Mouse (Mus musculus) E14TG2a.4 (cell line): ENCODE results near the gene Zscan21.

ENCODE experiments used
- H3K27me3 ChIP-seq: 2 replicates; pipeline ENCODE4 v1.6.1; 2014; ENCODE audit warnings: low read length, control low read depth; ENCODE audit not compliant: insufficient read depth
- H3K36me3 ChIP-seq: 2 replicates; pipeline ENCODE4 v1.6.1; 2014; ENCODE audit warnings: low read length, control low read depth; ENCODE audit not compliant: insufficient read depth
- H3K4me1 ChIP-seq: replicated peaks from 2 replicates; pipeline ENCODE4 v1.6.1; 2014; ENCODE audit warnings: low read depth, low read length, control low read depth
- H3K4me3 ChIP-seq: replicated peaks from 2 replicates; pipeline ENCODE4 v1.5.1; 2014; ENCODE audit warnings: mild to moderate bottlenecking, low read length
- H3K9me3 ChIP-seq: 2 replicates; pipeline ENCODE4 v1.6.1; 2014; ENCODE audit warnings: low read length, control low read depth
- CTCF ChIP-seq: conservative IDR thresholded peaks from 2 replicates; pipeline ENCODE4 v1.5.1; 2014; ENCODE audit warnings: low read length
- NANOG ChIP-seq: IDR thresholded peaks from 2 replicates; pipeline ENCODE4 v1.6.1; 2014; ENCODE audit warnings: borderline replicate concordance, low read length, mixed read lengths
- POU5F1 ChIP-seq: IDR thresholded peaks from 2 replicates; pipeline ENCODE4 v1.6.1; 2014; ENCODE audit warnings: low read length, borderline replicate concordance

Gene Zscan21

DNA sequence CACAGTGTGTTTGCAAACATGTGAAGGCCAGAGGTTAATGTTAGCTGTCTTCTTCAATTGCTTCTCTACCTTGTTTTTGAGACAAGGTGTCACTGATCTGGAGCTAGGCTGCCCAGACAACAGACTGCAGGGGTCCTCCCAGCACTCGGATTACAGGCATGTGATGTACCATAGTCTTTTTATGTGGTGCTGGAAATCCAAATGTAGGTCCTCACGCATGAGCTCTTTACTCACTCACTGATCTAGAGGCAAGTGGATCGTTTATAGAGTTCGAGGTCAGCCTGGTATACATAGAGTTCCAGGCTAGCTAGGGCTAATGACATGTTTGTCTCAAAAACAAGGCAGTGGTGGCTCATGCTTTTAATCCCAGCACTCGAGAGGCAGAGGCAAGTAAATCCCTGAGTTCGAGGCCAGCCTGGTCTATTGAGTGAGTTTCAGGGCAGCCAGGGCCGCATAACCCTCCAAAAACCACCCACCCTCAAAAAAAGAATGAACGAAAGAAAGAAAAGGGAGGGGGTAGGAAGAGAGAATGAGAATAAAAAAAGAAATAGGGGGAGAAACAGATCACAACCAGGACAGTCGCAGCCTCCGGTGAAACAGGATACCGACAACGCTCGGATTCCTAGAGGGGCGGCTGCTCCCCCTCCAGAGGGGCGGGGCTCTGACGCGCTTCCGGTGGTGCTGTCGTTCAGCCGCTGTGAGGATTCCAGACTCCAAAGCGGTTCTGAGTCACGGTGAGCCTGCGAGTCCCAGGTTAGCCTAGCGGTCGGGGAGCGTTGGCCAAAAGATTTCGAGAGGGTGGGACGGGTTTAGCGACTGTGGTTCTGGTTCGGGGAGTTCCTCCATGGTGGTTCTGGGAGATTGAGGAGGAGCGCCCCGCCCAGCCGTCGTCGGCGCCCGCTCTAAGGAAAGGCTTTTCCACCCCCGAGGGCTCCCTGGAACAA is at the start of gene Zscan21:
Gene Zscan21 (plus strand): TSS at position 649 of the 944 bp plus-strand sequence.
- Histone ChIP-seq H3K27me3 (no peaks in the 10 kb centered on the region), H3K9me3 (no peaks in the 10 kb centered on the region), H3K4me1 (peaks cover 39% of the 10 kb centered on the region), H3K36me3 (peaks cover 15% of the 10 kb centered on the region), H3K4me3 (peak within 1 kb of the TSS; percentile 89)
- TF ChIP-seq NANOG, result no peak
- no peak for TF ChIP-seq POU5F1
- TF ChIP-seq CTCF, result no peak

- Histone ChIP-seq H3K27me3 (no peaks in the 10 kb centered on the region), H3K36me3 (no peaks in the 10 kb centered on the region), H3K9me3 (no peaks in the 10 kb centered on the region), H3K4me3 (no peak overlapping the region), H3K4me1 (no peaks in the 10 kb centered on the region)
- TF ChIP-seq NANOG (no peak), POU5F1 (no peak), CTCF (no peak)
Observed at GRCm38 (mm10) chr5:138073803-138074202, 42.9 kb upstream of the Zscan21 start.

GRCm38 (mm10) chr5:138075684-138076083 is 41.0 kb upstream of the Zscan21 start:
- TF ChIP-seq NANOG (no peak), POU5F1 (no peak), CTCF (no peak)
- no peaks in the 10 kb centered on the region for H3K9me3 ChIP-seq
- no peaks in the 10 kb centered on the region for H3K27me3 ChIP-seq
- H3K36me3 ChIP-seq, result no peaks in the 10 kb centered on the region
- H3K4me3 ChIP-seq, result no peak overlapping the region
- H3K4me1 ChIP-seq, result no peaks in the 10 kb centered on the region

- TF ChIP-seq CTCF, result 0 out of 2 replicates have a peak, but pooled peaks have one; percentile 4
- TF ChIP-seq POU5F1, result no peak
- TF ChIP-seq NANOG, result no peak
- H3K4me3 ChIP-seq, result no peak overlapping the region
- no peaks in the 10 kb centered on the region for H3K36me3 ChIP-seq
- no peaks in the 10 kb centered on the region for H3K9me3 ChIP-seq
- peaks cover 4% of the 10 kb centered on the region for H3K4me1 ChIP-seq
- H3K27me3 ChIP-seq, result no peaks in the 10 kb centered on the region
Observed at GRCm38 (mm10) chr5:138076148-138076547, 40.6 kb upstream of the Zscan21 start.

GRCm38 (mm10) chr5:138080456-138080855 is 36.2 kb upstream of the Zscan21 start:
- peaks cover 29% of the 10 kb centered on the region for H3K4me1 ChIP-seq
- no peaks in the 10 kb centered on the region for H3K36me3 ChIP-seq
- no peak overlapping the region for H3K4me3 ChIP-seq
- H3K27me3 ChIP-seq, result no peaks in the 10 kb centered on the region
- TF ChIP-seq CTCF (no peak), POU5F1 (no peak), NANOG (no peak)
- no peaks in the 10 kb centered on the region for H3K9me3 ChIP-seq

DNA sequence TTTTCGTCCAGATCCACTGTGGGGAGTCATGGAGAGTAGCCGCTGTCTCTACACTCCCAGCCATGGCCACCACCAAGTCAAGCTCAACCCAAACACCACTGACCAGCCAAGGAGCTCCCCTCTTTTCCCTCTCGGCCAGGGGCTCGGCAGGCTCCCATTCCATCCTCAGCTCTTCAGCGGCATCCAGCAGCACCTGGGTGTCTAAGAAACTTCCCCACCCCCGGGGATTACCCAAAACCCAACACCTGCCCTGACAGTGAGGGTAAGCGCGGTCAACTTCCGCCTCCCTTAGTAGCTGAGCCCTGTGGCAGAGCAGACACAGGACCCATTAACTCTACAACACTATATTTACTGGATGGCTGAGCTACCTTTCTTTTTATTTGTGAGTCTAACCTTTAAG is 35.3 kb upstream of the Zscan21 start:
- Histone ChIP-seq H3K4me1 (peaks cover 35% of the 10 kb centered on the region), H3K9me3 (no peaks in the 10 kb centered on the region), H3K27me3 (no peaks in the 10 kb centered on the region), H3K36me3 (no peaks in the 10 kb centered on the region), H3K4me3 (peak overlapping the region; percentile 50)
- TF ChIP-seq CTCF (no peak), POU5F1 (no peak), NANOG (no peak)

DNA sequence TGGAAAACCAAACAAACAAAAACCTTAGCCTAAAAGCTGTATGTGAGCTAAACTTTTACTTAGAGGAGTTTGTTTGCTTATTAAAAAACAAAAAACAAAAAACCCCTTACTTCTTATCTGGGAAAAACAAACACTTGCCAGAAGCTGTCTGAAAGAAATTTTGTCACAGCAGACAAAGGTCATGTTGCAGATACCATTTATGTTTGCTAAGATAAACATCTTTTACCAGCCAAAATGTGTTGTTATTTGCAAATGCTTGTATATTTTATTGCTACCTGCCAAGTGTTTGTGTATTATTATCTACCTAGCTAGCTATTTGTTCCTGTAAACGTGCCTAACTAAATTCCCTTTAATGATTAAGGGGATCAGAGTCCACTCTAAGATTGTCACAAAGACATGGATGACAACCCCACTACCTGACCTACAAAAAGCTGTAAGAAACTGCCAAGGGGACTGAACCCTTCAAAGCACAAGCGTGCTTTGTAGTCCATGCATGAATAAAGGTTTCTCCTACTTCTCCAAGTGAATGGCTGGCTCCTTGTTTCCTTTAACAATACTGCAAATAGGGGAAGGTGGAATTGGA is 33.3 kb upstream of the Zscan21 start:
- Histone ChIP-seq H3K4me1 (peaks cover 52% of the 10 kb centered on the region), H3K36me3 (peaks cover 19% of the 10 kb centered on the region), H3K27me3 (no peaks in the 10 kb centered on the region), H3K4me3 (no peak overlapping the region), H3K9me3 (no peaks in the 10 kb centered on the region)
- TF ChIP-seq CTCF (no peak), NANOG (no peak), POU5F1 (no peak)

DNA sequence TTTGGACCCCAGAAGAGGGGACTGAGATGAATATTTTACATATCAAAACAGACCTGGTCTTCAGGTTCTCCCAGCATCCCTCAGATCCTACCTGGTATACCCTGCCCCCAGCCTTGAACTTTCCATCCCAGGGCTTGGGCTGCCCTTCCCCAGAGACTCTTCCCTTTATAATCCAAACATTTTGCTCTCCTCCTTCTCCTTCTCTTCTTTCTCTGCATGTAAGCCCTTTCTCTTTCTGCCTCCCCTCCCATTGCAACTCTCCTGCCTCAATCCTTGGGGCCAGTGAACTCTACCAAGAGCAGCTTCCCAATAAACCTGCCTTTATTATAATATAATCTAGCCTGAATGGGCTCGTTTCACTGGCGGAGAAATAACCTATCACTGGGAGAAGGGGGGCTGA is 32.8 kb upstream of the Zscan21 start:
- peaks cover 23% of the 10 kb centered on the region for H3K36me3 ChIP-seq
- H3K9me3 ChIP-seq, result no peaks in the 10 kb centered on the region
- peaks cover 58% of the 10 kb centered on the region for H3K4me1 ChIP-seq
- no peaks in the 10 kb centered on the region for H3K27me3 ChIP-seq
- TF ChIP-seq CTCF, result no peak
- TF ChIP-seq POU5F1, result no peak
- TF ChIP-seq NANOG, result no peak
- no peak overlapping the region for H3K4me3 ChIP-seq

GRCm38 (mm10) chr5:138084507-138084906 is 32.2 kb upstream of the Zscan21 start:
- H3K4me3 ChIP-seq, result peak overlapping the region; percentile 96
- H3K4me1 ChIP-seq, result peaks cover 63% of the 10 kb centered on the region
- H3K9me3 ChIP-seq, result no peaks in the 10 kb centered on the region
- no peak for TF ChIP-seq NANOG
- TF ChIP-seq CTCF, result no peak
- TF ChIP-seq POU5F1, result no peak
- peaks cover 29% of the 10 kb centered on the region for H3K36me3 ChIP-seq
- H3K27me3 ChIP-seq, result no peaks in the 10 kb centered on the region
